Mouse (Mus musculus) intestine, embryonic 15.5 days (tissue): ENCODE results near the gene Gm11567. TPM values are rescaled to one million over a fixed set of nuclear protein-coding genes. Genes with fewer than 3 reads are reported as not detected.
"Not testable (repeated sequence)": the region's sequence is repeated elsewhere in the genome, so short reads cannot be mapped to it uniquely, and the experiment has no call there.

Source experiments
- ATAC-seq: fragments of 200-750 bp; cut with Nextera tagmentation; 2 replicates; pipeline ENCODE4 v1.8.0; 2017; ENCODE audit warnings: moderate TSS enrichment, moderate library complexity
- H3K27ac ChIP-seq: fragments of 300-500 bp; sonication (generic); 2 replicates; pipeline ENCODE4 v1.5.1; 2015; ENCODE audit warnings: mild to moderate bottlenecking, inconsistent platforms
- H3K27me3 ChIP-seq: fragments of 300-500 bp; sonication (generic); replicated peaks from 2 replicates; pipeline ENCODE4 v1.6.1; 2015; ENCODE audit warnings: inconsistent platforms
- H3K36me3 ChIP-seq: fragments of 300-500 bp; sonication (generic); 2 replicates; pipeline ENCODE4 v1.6.1; 2015; ENCODE audit warnings: inconsistent platforms
- H3K4me1 ChIP-seq: fragments of 300-500 bp; sonication (generic); replicated peaks from 2 replicates; pipeline ENCODE4 v1.6.1; 2015; ENCODE audit warnings: inconsistent platforms
- H3K4me2 ChIP-seq: fragments of 300-500 bp; sonication (generic); replicated peaks from 2 replicates; pipeline ENCODE4 v1.6.1; 2015; ENCODE audit warnings: mild to moderate bottlenecking, inconsistent platforms
- H3K4me3 ChIP-seq: fragments of 300-500 bp; sonication (generic); replicated peaks from 2 replicates; pipeline ENCODE4 v1.5.1; 2015; ENCODE audit warnings: inconsistent platforms
- H3K9ac ChIP-seq: fragments of 300-500 bp; sonication (generic); 2 replicates; pipeline ENCODE4 v1.6.1; 2015; ENCODE audit warnings: inconsistent platforms
- H3K9me3 ChIP-seq: fragments of 300-500 bp; sonication (generic); 2 replicates; pipeline ENCODE4 v1.6.1; 2016; ENCODE audit warnings: inconsistent platforms
- WGBS: fragments of 180-500 bp; shearing (Covaris S2); methylation state at CpG from one replicate; pipeline ENCODE4 v1.1.7; 2015; 5-methylcytosine and 5-hydroxymethylcytosine counted together
- polyA plus RNA-seq: library from polyadenylated mRNA; unstranded; fragments of >200 nt; fragmentation: Nextera tagmentation; extraction: Ambion mirVana; gene quantifications from 2 replicates; pipeline ENCODE4 v1.2.1, GENCODE M21; 2015

Gene Gm11567
- polyA plus RNA-seq, result not detected in 2 replicates

DNA sequence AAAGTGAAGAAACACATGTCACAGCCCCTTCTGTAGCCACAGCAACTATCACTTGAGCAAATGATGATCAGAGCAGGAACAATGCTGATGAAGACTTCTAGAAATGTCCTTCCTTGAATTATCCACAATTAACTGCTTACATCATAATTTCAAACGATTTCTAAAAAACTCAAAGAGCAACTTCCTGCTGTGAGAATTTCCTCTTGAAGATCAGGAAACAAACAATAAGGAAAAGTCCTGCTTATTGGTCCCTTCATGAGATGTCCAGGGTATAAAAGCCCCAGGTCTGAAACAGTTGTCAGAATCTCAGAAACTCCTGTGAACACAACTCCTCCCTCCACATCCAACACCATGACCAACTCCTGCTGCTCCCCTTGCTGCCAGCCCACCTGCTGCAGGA, at the start of gene Gm11567:
Gene Gm11567 (plus strand): TSS at position 301 of the 400 bp plus-strand sequence.
- not testable (repeated sequence) for H3K27me3 ChIP-seq, H3K4me1 ChIP-seq, H3K4me3 ChIP-seq, H3K9ac ChIP-seq, H3K9me3 ChIP-seq, H3K4me2 ChIP-seq, H3K36me3 ChIP-seq, ATAC-seq, H3K27ac ChIP-seq
- 62% methylated on average over 1 of the region's 1 CpGs for WGBS

DNA sequence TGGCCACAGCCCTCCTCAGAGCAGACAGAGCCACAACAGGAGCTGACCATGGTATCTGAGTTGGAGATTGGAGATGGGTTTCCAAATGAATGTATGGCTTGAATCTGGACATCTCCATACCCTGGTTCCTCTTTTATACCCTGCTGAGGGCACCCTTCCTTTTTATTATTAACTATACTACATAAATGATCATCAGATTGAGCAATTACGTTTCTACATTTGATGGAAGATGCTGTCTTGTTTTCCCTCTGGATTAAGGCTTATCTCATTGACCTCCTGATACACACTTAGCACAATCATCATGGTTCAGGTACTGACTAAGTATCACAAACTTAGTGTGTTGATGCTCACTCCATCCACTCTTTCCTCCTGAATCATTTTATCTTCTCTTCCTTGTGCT, 41.0 kb upstream of the Gm11567 start, which contains the start of gene 2300003K06Rik:
Gene 2300003K06Rik (minus strand): TSS at position 101 of the 400 bp plus-strand sequence.
- no peak within 1 kb of the TSS for H3K4me3 ChIP-seq
- no peak within 1 kb of the TSS for H3K9ac ChIP-seq
- H3K9me3 ChIP-seq, result no peaks in the 10 kb centered on the region
- no peak for ATAC-seq
- H3K27me3 ChIP-seq, result no peaks in the 10 kb centered on the region
- 70% methylated on average over 1 of the region's 1 CpGs for WGBS
- H3K36me3 ChIP-seq, result no peaks in the 10 kb centered on the region
- no peaks in the 10 kb centered on the region for H3K4me1 ChIP-seq
- no peak within 1 kb of the TSS for H3K27ac ChIP-seq
- H3K4me2 ChIP-seq, result no peak within 1 kb of the TSS

DNA sequence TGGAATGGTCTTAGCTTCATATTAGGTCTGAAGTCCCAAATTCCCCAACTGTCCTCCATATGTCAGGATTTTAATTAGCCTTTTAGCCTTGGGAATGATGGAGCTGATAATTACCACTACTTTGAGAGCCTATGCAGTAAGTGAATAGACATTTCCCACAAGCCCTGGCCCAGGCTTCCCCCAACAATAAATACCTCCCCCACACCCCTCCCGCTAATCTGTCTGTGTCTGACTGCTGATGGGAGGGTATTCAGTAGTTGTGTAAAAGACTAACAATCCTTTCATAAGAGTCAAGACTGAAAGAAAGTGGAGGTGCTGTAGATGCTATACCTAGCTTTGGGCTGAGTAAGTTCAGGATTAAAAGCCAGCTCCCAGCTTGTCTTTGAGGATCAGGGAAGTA, 36.8 kb upstream of the Gm11567 start:
- WGBS, result 57% methylated on average over 1 of the region's 1 CpGs
- no peak overlapping the region for H3K27ac ChIP-seq
- no peak for ATAC-seq

DNA sequence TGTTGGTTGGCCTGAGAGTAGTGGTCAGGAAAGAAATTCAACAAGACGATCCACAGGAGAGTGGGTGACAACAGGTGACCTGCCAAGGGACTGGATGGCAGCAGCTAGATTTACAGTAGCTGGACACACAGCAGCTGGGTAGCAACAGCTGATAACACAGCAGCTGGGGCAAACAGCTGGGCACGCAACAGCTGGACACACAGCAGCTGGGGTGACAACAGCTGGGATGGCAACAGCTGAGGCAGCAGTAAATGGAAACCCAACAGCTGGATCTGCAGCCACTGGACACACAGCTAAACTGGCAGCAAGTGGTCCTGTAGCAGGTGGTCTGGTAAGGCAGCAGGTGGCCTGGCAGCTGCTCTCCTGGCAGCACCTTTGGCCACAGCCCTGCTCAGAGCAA, 32.2 kb upstream of the Gm11567 start:
- Histone ChIP-seq H3K9ac (no peak overlapping the region), H3K4me1 (no peaks in the 10 kb centered on the region), H3K9me3 (no peaks in the 10 kb centered on the region), H3K27ac (no peak overlapping the region), H3K4me3 (no peak overlapping the region), H3K27me3 (no peaks in the 10 kb centered on the region), H3K36me3 (no peaks in the 10 kb centered on the region), H3K4me2 (no peak overlapping the region)
- ATAC-seq, result no peak
- WGBS, result 89% methylated on average over 2 of the region's 2 CpGs

More for the DNA sequence above, 36.8 kb upstream of the Gm11567 start:
- H3K4me2 ChIP-seq, result no peak overlapping the region
- no peaks in the 10 kb centered on the region for H3K9me3 ChIP-seq
- no peaks in the 10 kb centered on the region for H3K4me1 ChIP-seq
- no peaks in the 10 kb centered on the region for H3K27me3 ChIP-seq
- no peaks in the 10 kb centered on the region for H3K36me3 ChIP-seq
- no peak overlapping the region for H3K9ac ChIP-seq
- H3K4me3 ChIP-seq, result no peak overlapping the region

DNA sequence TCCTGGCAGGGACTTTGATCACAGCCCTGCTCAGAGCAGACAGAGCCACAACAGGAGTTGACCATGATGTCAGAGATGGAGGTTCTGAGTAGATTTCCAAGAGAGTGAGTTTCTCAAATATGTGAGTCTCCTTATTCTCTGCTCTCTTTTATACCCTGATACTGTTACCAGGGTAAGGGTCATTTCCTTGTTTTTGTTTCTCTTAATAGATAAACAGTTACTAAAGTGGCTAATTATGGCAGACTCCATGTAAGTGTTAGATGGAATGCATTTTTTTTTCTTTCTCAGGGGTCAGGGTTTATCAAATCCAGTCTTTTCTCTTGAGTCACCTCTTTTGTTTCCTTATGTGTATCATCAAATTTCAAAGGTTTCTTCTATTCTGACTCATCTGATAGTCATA, 27.5 kb upstream of the Gm11567 start, which contains the start of gene Krtap4-16:
Gene Krtap4-16 (minus strand): TSS at position 101 of the 400 bp plus-strand sequence.
- no peaks in the 10 kb centered on the region for H3K27me3 ChIP-seq
- H3K9ac ChIP-seq, result no peak within 1 kb of the TSS
- H3K27ac ChIP-seq, result no peak within 1 kb of the TSS
- no peak within 1 kb of the TSS for H3K4me2 ChIP-seq
- H3K36me3 ChIP-seq, result no peaks in the 10 kb centered on the region
- H3K9me3 ChIP-seq, result no peaks in the 10 kb centered on the region
- H3K4me3 ChIP-seq, result no peak within 1 kb of the TSS
- ATAC-seq, result no peak
- no peaks in the 10 kb centered on the region for H3K4me1 ChIP-seq

DNA sequence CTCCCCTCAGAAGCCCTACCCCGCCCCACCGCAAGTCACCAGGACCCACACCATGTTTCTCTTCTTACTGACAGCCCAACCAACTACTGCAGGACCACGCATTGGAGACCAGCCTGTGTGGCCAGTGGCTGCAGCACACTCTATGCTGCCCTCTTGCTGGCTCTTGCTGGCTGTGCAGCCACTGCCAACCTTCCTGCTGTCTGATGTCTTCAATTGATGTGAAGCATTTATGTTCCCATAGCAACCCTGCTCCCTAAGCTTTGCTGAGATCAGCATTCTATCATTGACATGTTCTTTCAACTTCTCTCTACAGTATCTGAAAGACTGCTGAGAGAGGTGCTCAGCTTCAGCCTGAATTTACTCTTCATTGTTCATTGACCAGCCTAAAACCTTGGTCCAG, 24.9 kb upstream of the Gm11567 start:
- no peak overlapping the region for H3K9ac ChIP-seq
- 59% methylated on average over 3 of the region's 3 CpGs for WGBS
- H3K27me3 ChIP-seq, result no peaks in the 10 kb centered on the region
- H3K4me1 ChIP-seq, result no peaks in the 10 kb centered on the region
- no peak for ATAC-seq
- no peak overlapping the region for H3K4me3 ChIP-seq
- H3K9me3 ChIP-seq, result no peaks in the 10 kb centered on the region
- no peak overlapping the region for H3K4me2 ChIP-seq
- H3K27ac ChIP-seq, result no peak overlapping the region
- H3K36me3 ChIP-seq, result no peaks in the 10 kb centered on the region

DNA sequence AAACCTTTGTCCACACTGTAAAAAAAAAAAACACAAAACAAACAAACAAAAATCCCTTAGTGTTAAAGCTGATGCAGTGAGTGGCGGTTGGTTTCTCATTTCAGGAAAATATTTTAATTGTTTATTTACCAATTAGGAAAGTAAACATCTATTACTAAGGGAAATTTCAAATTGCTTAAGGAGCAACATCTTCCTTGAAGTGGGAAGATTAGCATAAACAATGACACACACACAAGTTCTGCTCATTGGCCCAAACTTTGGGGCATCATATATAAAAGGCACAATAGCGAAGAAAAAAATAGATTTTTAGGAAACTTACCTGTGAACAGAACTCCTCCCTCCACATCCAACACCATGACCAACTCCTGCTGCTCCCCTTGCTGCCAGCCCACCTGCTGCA, 21.4 kb upstream of the Gm11567 start, which contains the start of gene Gm11568:
Gene Gm11568 (plus strand): TSS at position 301 of the 400 bp plus-strand sequence.
- no peak within 1 kb of the TSS for H3K9ac ChIP-seq
- ATAC-seq, result no peak
- H3K27ac ChIP-seq, result no peak within 1 kb of the TSS
- no peaks in the 10 kb centered on the region for H3K9me3 ChIP-seq
- H3K4me1 ChIP-seq, result no peaks in the 10 kb centered on the region
- no peak within 1 kb of the TSS for H3K4me3 ChIP-seq
- no peaks in the 10 kb centered on the region for H3K27me3 ChIP-seq
- 78% methylated on average over 2 of the region's 2 CpGs for WGBS
- H3K4me2 ChIP-seq, result no peak within 1 kb of the TSS
- H3K36me3 ChIP-seq, result no peaks in the 10 kb centered on the region

DNA sequence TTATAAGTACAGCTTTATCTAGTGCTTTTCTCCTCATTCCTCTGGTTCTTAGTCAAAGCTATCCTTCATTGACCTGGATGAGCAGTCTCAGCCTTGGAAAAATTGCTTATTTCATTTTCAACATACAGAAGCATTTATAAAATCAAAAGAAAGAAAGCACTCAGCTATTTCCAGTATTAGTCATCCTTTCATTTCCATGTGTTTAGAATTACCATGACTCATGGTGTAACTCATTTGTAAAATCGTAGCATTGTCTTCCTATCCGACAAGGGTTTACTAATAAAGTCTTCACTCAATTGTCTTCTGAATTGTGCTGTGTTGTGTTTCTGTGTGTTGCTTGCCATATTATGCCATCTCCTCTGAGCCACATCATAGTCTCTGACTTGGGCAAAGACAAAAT, 20.2 kb upstream of the Gm11567 start:
- Histone ChIP-seq H3K27me3 (no peaks in the 10 kb centered on the region), H3K9ac (no peak overlapping the region), H3K4me2 (no peak overlapping the region), H3K9me3 (no peaks in the 10 kb centered on the region), H3K4me1 (no peaks in the 10 kb centered on the region), H3K36me3 (no peaks in the 10 kb centered on the region), H3K4me3 (no peak overlapping the region), H3K27ac (no peak overlapping the region)
- 75% methylated on average over 2 of the region's 2 CpGs for WGBS
- no peak for ATAC-seq

DNA sequence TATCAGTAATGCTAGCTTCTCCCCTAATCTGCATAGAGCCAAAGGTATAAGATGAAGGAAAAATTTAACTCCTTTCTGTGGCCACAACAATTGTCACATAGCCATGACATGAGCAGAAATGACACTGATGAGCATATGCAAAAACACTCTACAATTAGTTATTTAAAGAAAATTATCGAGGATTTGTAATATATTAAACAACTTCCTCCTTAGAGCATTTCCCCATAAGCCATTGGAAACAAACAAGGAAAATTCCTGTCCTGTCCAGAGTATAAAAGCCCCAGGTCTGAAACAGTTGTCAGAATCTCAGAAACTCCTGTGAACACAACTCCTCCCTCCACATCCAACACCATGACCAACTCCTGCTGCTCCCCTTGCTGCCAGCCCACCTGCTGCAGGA, 14.8 kb upstream of the Gm11567 start, which contains the start of gene Gm11559:
Gene Gm11559 (plus strand): TSS at position 301 of the 400 bp plus-strand sequence.
- not testable (repeated sequence) for H3K36me3 ChIP-seq, H3K9ac ChIP-seq, H3K4me2 ChIP-seq, H3K27ac ChIP-seq, H3K4me3 ChIP-seq, H3K9me3 ChIP-seq, ATAC-seq, H3K27me3 ChIP-seq, H3K4me1 ChIP-seq
- 52% methylated on average over 1 of the region's 1 CpGs for WGBS

DNA sequence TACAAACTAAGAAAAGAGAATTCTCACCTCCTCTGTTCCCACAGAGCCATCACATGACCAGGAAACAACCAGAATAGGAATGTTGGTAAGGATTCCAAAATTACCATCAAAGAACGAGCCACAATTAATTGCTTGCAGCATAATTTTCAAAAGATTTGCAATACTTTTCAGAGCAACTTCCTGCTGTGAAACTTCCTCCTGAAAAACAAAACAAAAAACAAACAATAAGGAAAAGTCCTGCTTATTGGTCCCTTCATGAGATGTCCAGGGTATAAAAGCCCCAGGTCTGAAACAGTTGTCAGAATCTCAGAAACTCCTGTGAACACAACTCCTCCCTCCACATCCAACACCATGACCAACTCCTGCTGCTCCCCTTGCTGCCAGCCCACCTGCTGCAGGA, 5.9 kb upstream of the Gm11567 start, which contains the start of gene Krtap9-1:
Gene Krtap9-1 (plus strand): TSS at position 301 of the 400 bp plus-strand sequence.
- H3K4me2 ChIP-seq, H3K36me3 ChIP-seq, H3K9me3 ChIP-seq, H3K4me1 ChIP-seq, H3K4me3 ChIP-seq, H3K9ac ChIP-seq, H3K27ac ChIP-seq, H3K27me3 ChIP-seq, ATAC-seq: not testable (repeated sequence)
- WGBS, result 88% methylated on average over 1 of the region's 1 CpGs

DNA sequence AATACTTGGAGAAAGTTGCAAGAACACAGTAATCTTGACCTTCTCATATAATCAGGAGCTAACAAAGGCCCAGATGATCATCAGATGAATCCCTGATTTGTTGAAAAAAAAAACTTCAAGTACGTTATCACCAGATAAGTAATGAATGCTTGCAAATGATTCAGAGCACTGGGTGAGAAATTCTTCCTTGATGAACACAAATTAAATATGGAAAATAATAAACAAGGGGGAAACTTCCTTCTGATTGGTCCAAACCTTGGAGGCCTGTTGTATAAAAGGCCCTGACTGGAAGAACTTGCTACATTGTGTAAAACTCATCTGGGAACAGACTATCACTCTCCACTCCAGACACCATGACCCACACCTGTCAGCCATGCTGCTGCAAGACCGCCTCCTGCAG, 28.6 kb downstream of the Gm11567 start, which contains the start of gene Krtap31-1:
Gene Krtap31-1 (plus strand): TSS at position 301 of the 400 bp plus-strand sequence.
- 79% methylated on average over 2 of the region's 2 CpGs for WGBS
- ATAC-seq, result no peak
- no peaks in the 10 kb centered on the region for H3K9me3 ChIP-seq

DNA sequence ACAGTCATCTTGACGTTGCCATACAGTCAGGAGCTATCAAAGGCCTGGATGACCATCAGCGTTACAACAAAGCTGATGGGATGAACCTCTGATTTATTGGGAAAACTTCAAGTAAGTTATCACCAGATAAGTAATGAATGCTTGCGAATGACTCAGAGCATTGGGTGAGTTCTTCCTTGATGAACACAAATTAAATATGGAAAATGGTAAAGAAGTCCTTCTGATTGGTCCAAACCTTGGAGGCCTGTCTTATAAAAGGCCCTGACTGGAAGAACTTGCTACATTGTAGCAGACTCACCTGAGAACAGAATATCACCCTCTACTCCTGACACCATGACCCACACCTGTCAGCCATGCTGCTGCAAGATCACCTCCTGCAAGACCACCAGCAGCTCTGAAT, 35.5 kb downstream of the Gm11567 start, which contains the start of gene Gm11565:
Gene Gm11565 (plus strand): TSS at position 301 of the 400 bp plus-strand sequence.
- Histone ChIP-seq H3K9me3 (no peaks in the 10 kb centered on the region), H3K27me3 (no peaks in the 10 kb centered on the region), H3K27ac (no peak within 1 kb of the TSS), H3K9ac (no peak within 1 kb of the TSS), H3K36me3 (no peaks in the 10 kb centered on the region), H3K4me3 (no peak within 1 kb of the TSS), H3K4me2 (no peak within 1 kb of the TSS), H3K4me1 (no peaks in the 10 kb centered on the region)
- WGBS, result 86% methylated on average over 3 of the region's 3 CpGs
- no peak for ATAC-seq

More for the DNA sequence above, 28.6 kb downstream of the Gm11567 start, which contains the start of gene Krtap31-1:
- H3K4me1 ChIP-seq, result no peaks in the 10 kb centered on the region
- no peak within 1 kb of the TSS for H3K27ac ChIP-seq
- no peaks in the 10 kb centered on the region for H3K36me3 ChIP-seq
- H3K9ac ChIP-seq, result no peak within 1 kb of the TSS
- H3K4me2 ChIP-seq, result no peak within 1 kb of the TSS
- H3K4me3 ChIP-seq, result no peak within 1 kb of the TSS
- H3K27me3 ChIP-seq, result no peaks in the 10 kb centered on the region
